Mouse (Mus musculus): ENCODE data around the gene Mlxip.

Mlxip gene

GRCm38 (mm10) chr5:123381968-123382367 lies 12.6 kb upstream of the Mlxip start:
- DNase-seq (ENCODE audit: low read depth, low spot score) = no peak

GRCm38 (mm10) chr5:123382686-123383085 lies 11.9 kb upstream of the Mlxip start:
- no peak for DNase-seq (ENCODE audit: low read depth, low spot score)

- no peak for DNase-seq (ENCODE audit: low read depth, low spot score)
These were observed 6.1 kb upstream of the Mlxip start for GRCm38 (mm10) chr5:123388452-123388851.

GRCm38 (mm10) chr5:123390536-123391441 lies 3.8 kb upstream of the Mlxip start:
- no peak for DNase-seq (ENCODE audit: low read depth, low spot score)

GRCm38 (mm10) chr5:123391442-123391809 lies 3.2 kb upstream of the Mlxip start:
- no peak for DNase-seq (ENCODE audit: low read depth, low spot score)

GRCm38 (mm10) chr5:123393786-123394302 lies 754 bp upstream of the Mlxip start:
- DNase-seq (ENCODE audit: low read depth, low spot score) = no peak

GRCm38 (mm10) chr5:123394957-123395881 lies 621 bp downstream of the Mlxip start:
- peak; percentile 13 for DNase-seq (ENCODE audit: low read depth, low spot score)

- no peak for DNase-seq (ENCODE audit: low read depth, low spot score)
These were observed 2.4 kb downstream of the Mlxip start for GRCm38 (mm10) chr5:123396901-123397464.

GRCm38 (mm10) chr5:123397786-123398185 lies 3.2 kb downstream of the Mlxip start:
- DNase-seq (ENCODE audit: low read depth, low spot score) = no peak

GRCm38 (mm10) chr5:123398856-123399498 lies 4.4 kb downstream of the Mlxip start:
- DNase-seq (ENCODE audit: low read depth, low spot score) = no peak

- DNase-seq (ENCODE audit: low read depth, low spot score) = no peak
These were observed 9.9 kb downstream of the Mlxip start for GRCm38 (mm10) chr5:123404480-123404879.

GRCm38 (mm10) chr5:123406952-123407351 lies 12.4 kb downstream of the Mlxip start:
- no peak for DNase-seq (ENCODE audit: low read depth, low spot score)

- no peak for DNase-seq (ENCODE audit: low read depth, low spot score)
These were observed 13.6 kb downstream of the Mlxip start for GRCm38 (mm10) chr5:123408176-123408575.

GRCm38 (mm10) chr5:123412193-123412592 lies 17.6 kb downstream of the Mlxip start:
- no peak for DNase-seq (ENCODE audit: low read depth, low spot score)

- no peak for DNase-seq (ENCODE audit: low read depth, low spot score)
These were observed 19.3 kb downstream of the Mlxip start for GRCm38 (mm10) chr5:123413866-123414363.

- DNase-seq (ENCODE audit: low read depth, low spot score) = no peak
These were observed 21.6 kb downstream of the Mlxip start for GRCm38 (mm10) chr5:123416149-123416548.

GRCm38 (mm10) chr5:123416566-123417518 lies 22.2 kb downstream of the Mlxip start:
- no peak for DNase-seq (ENCODE audit: low read depth, low spot score)

- DNase-seq (ENCODE audit: low read depth, low spot score) = no peak
These were observed 29.3 kb downstream of the Mlxip start for GRCm38 (mm10) chr5:123423885-123424284.

- DNase-seq (ENCODE audit: low read depth, low spot score) = no peak
These were observed 33.0 kb downstream of the Mlxip start for GRCm38 (mm10) chr5:123427556-123427955.
